Mouse (Mus musculus) T-helper 1 cell (primary cell): ENCODE data around the gene Ltbp4.

Experiments
- in situ Hi-C: fragments of 300-600 bp; cut with MboI, MseI; formaldehyde crosslinking; loops from one replicate; pipeline ENCODE4 v1.15.1; 2025; ENCODE audit warnings: high pct_unique_total_duplicates

Gene Ltbp4

GRCm38 (mm10) chr7:27337175-27337853 lies at the start of gene Ltbp4:
Gene Ltbp4, minus strand, starts transcription at chr7:27337692.
- in situ Hi-C loops, result loop anchor here (5.0 kb wide), 1 partner anchor 60 kb away; no protein-coding TSS in a partner anchor

GRCm38 (mm10) chr7:27384731-27385130 lies 47.2 kb upstream of the Ltbp4 start:
- in situ Hi-C loops, result no loop called here

DNA sequence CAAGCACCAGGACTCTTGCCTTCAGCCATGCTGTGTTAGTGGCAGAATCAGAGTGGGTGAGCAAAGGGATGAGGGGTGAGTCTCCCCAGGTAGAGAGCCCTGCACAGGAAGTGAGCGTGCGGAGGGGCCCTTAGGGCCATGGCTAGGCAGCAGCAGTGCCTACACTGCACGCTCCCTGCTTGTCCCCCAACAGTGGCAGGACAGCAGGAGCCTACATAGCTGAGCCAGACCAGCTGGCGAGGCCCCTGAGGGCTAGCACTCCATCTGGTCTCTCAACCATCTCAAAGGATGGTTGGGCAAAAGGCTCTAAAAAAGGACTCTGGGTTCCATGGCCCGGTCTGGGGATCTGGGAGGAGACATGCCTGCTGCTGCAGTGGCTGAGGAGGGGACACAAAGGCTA lies 46.6 kb upstream of the Ltbp4 start:
- in situ Hi-C loops, result no loop called here

DNA sequence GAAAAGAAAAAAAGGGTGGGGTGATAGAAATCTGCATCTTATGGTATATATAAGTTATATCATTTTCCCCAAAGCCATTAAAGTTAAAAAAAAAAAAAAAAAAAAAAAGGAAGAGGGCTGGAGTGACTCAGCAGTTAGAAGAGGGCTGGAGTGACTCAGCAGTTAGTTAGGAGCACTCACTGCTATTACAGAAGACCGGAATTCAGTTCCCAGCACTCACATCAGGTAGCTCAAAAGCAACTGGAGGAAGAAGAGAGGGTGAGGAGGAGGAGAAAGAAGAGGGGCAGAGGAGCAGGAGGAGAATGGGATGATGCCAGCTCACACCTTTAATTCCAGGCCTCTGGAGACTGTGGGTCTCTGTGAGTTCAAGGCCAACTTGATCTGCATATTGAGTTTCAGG lies 45.7 kb upstream of the Ltbp4 start:
- in situ Hi-C loops, result no loop called here

- in situ Hi-C loops, result no loop called here
These were observed 44.1 kb upstream of the Ltbp4 start for GRCm38 (mm10) chr7:27381560-27381959.

- in situ Hi-C loops, result no loop called here
These were observed 43.5 kb upstream of the Ltbp4 start for GRCm38 (mm10) chr7:27381009-27381408.

GRCm38 (mm10) chr7:27379836-27380235 lies 42.3 kb upstream of the Ltbp4 start:
- in situ Hi-C loops, result no loop called here

- in situ Hi-C loops, result no loop called here
These were observed 40.9 kb upstream of the Ltbp4 start for GRCm38 (mm10) chr7:27378431-27378830.

DNA sequence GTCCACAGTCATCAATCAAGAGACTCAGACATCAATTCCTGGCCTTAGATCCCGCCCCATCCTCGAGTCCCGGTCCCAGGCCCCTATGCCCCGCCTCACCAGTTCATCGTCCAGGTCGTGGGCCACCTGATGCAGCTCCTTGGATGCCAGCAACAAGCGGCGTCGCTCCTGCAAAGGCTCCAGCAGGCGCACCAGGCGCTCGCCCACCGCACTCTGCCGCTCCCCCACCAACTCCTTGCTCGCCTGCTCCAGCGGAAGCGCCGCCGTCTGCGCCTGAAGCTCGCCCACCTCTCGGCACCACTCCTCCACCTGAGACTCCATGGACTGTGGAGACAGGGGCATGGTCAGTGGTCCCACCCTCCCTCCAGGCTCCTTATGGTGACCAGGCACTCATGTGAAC lies 37.8 kb upstream of the Ltbp4 start:
- in situ Hi-C loops, result no loop called here

DNA sequence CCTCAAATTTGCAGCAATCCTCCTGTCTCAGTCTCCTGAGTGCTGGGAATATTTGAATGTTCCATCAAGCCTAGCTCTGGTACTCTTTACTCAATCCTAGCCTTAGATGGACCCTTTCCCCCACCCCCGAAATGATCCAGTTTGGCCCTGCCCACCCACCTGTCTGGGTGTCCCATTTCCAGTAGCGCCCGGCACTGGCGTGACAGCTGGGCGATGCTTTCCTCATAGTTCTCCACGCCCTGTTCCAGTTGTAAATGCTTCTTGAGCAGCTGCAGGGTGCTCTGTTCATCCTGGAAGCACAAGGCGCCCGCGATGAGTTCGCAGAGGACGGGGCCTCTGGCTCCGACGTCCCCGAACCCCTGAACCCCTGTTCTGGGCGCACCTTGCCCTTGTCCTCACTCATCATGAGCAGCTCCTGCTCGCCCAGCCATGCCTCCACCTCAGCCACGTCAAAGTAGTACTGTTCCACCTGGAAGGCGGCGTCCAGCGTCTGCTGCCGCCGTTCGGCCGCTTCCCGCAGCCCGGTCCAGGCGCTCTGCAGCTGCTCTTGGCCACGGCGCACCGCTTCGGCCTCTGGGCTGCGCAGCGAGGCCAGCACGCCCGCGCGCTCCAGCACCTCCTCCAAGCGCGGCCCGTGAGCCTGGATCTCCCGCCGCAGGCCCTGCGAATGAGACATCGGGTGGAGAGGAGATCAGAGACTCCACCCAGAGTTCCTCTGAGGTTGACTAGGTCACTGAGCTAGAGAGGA lies 34.4 kb upstream of the Ltbp4 start:
- in situ Hi-C loops, result no loop called here

DNA sequence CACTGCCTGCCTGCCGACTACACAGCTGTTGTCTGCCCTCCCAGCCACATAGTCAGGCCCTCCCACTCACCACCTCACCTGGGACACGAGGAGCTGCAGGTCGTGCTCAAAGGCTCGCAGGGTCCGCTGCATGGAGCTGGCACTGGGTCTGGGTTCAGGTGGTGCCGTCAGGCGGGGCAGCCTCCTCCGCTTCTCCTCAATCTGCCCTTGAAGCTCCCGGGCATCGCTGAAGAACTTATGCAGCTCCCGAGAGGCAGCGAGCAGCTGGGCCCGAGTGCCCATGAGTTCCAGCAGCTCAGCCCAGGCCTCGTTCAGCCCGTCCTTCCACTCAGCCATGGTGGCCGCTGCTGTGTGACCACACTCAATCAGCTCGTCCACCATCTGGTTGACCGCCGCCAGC lies 31.6 kb upstream of the Ltbp4 start:
- in situ Hi-C loops, result no loop called here

DNA sequence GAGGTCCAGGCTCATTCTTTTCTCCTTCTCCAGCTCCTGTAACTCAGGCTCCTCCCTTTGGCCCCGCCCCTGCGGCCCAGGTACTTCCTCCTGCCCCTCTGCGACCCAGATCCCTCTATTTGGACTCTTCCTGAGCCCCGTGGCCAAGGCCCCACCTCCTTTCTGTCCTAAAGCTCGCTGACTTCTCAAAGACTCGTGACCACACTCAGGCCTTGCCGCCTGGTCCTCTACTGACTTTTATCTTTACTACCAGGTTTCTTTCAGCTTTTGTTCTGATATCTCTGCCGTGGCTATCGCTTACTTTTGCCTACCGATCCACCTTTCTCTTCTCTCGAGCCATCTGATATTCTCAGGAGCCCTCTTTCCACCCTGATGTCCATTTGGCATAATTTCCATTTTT lies 30.5 kb upstream of the Ltbp4 start:
- in situ Hi-C loops, result no loop called here

DNA sequence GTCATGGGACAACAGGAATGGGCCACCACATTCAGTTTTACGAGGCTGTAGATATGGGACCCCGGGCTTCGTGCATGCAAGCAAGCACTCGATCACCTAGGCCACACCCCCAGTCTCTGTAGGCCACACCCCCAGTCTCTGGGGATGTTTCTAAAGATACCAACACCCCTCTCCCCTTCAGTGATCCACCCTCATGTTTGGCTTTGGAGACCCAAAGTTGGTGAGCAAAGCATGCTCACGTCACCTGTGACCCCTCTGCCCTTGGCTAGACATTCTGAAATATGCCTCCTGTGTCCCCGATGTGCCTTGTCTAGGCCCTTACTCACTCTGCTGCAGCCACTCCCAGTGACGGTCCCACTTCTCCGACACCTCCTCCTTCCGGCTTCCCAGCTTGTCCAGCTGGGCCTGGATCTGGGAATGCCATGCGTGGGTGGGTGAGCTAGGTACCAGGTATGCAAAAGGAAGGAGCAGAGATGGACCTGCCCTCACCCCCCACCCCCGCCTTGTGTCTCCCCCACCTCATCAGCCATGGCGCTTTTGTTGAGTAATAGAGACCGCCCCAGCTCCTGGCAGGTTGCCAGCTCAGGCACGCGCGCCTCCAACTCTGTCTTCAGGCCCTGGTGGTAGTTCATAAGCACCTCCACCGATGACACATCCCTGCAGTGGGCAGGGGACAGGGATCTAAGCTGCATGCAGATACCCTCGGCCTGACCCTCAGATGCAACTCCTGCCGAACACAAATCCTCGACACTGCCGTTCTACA lies 28.8 kb upstream of the Ltbp4 start:
- in situ Hi-C loops, result no loop called here

GRCm38 (mm10) chr7:27364379-27364778 lies 26.9 kb upstream of the Ltbp4 start:
- in situ Hi-C loops, result no loop called here

- in situ Hi-C loops, result no loop called here
These were observed 23.9 kb upstream of the Ltbp4 start for GRCm38 (mm10) chr7:27361283-27361946.

- in situ Hi-C loops, result no loop called here
These were observed 23.3 kb upstream of the Ltbp4 start for GRCm38 (mm10) chr7:27360749-27361148.

DNA sequence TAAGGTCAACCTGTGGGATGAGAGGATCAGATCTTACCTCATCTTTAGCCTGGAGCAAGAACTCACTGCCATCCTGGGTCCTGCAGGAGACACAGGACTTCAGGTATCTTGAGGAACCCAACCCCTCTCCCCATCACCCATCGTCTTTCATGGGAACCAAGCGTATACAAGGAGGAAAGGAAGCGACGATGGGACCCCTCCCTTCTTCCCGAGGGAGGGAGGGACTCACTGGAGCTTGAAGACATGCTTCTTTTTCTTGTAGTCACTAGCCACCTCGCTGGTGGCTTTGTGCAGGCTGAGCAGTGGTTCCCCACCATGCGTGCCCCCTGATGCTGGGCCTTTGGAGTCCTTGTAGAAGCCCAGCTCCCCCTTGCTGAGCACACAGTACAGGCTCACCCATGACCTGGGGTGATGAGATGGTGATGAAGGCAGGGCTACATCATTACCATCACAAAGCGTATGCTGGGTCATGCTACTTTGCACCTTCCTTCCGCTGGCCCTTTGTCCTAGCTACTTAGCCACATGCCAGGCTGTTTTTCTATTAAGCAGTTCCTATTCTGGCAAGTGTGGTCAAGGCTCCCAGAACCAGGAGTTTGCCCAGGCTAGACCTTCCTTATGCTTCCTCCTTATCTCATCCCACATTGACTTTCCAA lies 22.3 kb upstream of the Ltbp4 start:
- in situ Hi-C loops, result no loop called here

DNA sequence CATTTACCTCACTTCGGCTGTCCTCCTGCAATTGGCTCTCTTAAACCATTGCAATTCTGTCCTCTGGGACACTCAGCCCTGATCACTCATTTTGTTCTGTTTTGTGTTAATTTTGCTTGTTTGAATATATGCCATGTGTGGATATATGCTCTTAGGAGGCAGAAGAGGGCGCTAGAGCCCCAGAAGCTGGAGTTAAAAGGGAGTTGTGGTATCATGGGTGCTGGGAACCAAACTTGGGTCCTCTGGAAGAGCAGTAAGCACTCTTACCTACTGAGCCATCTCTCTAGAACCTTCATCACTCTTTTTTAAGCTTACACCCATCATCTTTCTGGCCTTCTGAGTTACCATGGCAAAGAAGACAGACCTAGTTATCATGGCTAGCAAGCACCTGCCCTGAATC lies 21.7 kb upstream of the Ltbp4 start:
- in situ Hi-C loops, result no loop called here

GRCm38 (mm10) chr7:27357595-27357978 lies 20.1 kb upstream of the Ltbp4 start:
- in situ Hi-C loops, result no loop called here

- in situ Hi-C loops, result no loop called here
These were observed 19.5 kb upstream of the Ltbp4 start, which contains the start of gene Gm20479 for GRCm38 (mm10) chr7:27356861-27357594. Gene Gm20479, minus strand, starts transcription at chr7:27357419.

DNA sequence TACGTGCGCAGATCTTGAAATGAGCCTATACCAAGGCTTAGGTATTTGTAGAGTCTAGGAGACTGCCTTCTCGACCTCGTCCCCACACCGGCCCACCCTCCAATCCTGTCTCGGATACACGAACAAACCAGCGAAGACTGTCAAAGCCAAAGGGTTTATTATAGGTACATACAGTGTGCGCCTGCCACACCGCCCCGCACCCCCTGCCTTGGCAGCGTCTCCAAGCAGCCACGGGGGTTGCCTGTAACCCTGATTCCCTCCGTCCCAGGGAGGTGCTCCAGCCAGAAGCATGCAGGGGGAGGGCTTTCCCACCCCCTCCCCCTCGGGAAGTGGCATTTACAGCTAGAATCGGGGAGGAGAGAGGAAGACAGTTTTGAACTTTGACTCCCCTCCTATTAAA lies 18.8 kb upstream of the Ltbp4 start:
- in situ Hi-C loops, result no loop called here
